10 mouse cellular contexts compared by ENCODE assay signal in genomic region chr11:94978178-94978915, GRCm38 (mm10). TPM values are rescaled to one million over a fixed set of nuclear protein-coding genes. Genes with fewer than 3 reads are reported as not detected.
DNase-seq lines count a peak whose midpoint lies in the region; ATAC-seq lines count a peak whose summit lies in the region.
"Had no signal": no experiment of that assay in that cellular context is flagged by ENCODE, and none has a peak within 500 bp of the region (broad histone marks: within the 10 kb centered on the region; RNA-seq: fewer than 3 reads in every experiment).

No protein-coding gene starts in this region.

- H3K9ac ChIP-seq in heart, embryonic 15.5 days, result no peak overlapping the region; the same call in 1 of the 2 replicates
- peak overlapping the region; percentile 55 for H3K9ac ChIP-seq in embryonic facial prominence, embryonic 11.5 days (replicated peaks; ENCODE audit: low read length)
- H3K9ac ChIP-seq in hindbrain, embryonic 11.5 days (ENCODE audit: low read depth, low read length), result peak overlapping the region; percentile 54

- DNase-seq in heart, adult 8-10 months (ENCODE audit: low spot score), result no peak
- DNase-seq in embryonic facial prominence, embryonic 11.5 days (ENCODE audit: low spot score), result no peak
- DNase-seq in hindbrain, embryonic 11.5 days (ENCODE audit: low spot score), result no peak
- no peak for DNase-seq in midbrain, embryonic 10.5 days (ENCODE audit: low spot score)
- no peak for DNase-seq in retina, postnatal 1 day
- no peak for DNase-seq in layer of hippocampus, postnatal 14 days (ENCODE audit: low spot score in 2 of 2)

- no peak for ATAC-seq in heart, embryonic 15.5 days (replicated peaks; ENCODE audit: insufficient number of reproducible peaks, insufficient read depth, low FRiP score, low read depth)
- peak; percentile 9; the same call in 1 of the 2 replicates for ATAC-seq in embryonic facial prominence, embryonic 11.5 days (replicated peaks; ENCODE audit: insufficient number of reproducible peaks, low FRiP score, low TSS enrichment, low read depth)
- peak; percentile 79 for ATAC-seq in hindbrain, embryonic 11.5 days (ENCODE audit: low FRiP score)
- ATAC-seq in CD4-positive, CD25-positive, alpha-beta regulatory T cell, adult 4 months, result no peak

- no peaks in the 10 kb centered on the region for H3K27me3 ChIP-seq in heart, embryonic 15.5 days
- H3K27me3 ChIP-seq in embryonic facial prominence, embryonic 11.5 days (ENCODE audit: control insufficient read depth, insufficient read depth, low read length), result no peaks in the 10 kb centered on the region
- H3K27me3 ChIP-seq in hindbrain, embryonic 11.5 days (ENCODE audit: control insufficient read depth, insufficient read depth, low read length), result no peaks in the 10 kb centered on the region
- no peaks in the 10 kb centered on the region for H3K27me3 ChIP-seq in midbrain, embryonic 10.5 days (ENCODE audit: low read depth, poor library complexity, severe bottlenecking)
- H3K27me3 ChIP-seq: Patski had no signal

- no peaks in the 10 kb centered on the region for H3K9me3 ChIP-seq in heart, embryonic 15.5 days (replicated peaks)
- H3K9me3 ChIP-seq in embryonic facial prominence, embryonic 11.5 days (replicated peaks; ENCODE audit: control insufficient read depth, low read length), result no peaks in the 10 kb centered on the region
- H3K9me3 ChIP-seq in hindbrain, embryonic 11.5 days (ENCODE audit: control insufficient read depth, low read length), result no peaks in the 10 kb centered on the region
- H3K9me3 ChIP-seq in midbrain, embryonic 10.5 days (replicated peaks), result no peaks in the 10 kb centered on the region

- H3K4me3 ChIP-seq in heart, embryonic 15.5 days, result peak overlapping the region; percentile 32
- H3K4me3 ChIP-seq in embryonic facial prominence, embryonic 11.5 days (ENCODE audit: low read depth, low read length), result no peak overlapping the region; the same call in 1 of the 2 replicates
- peak overlapping the region; percentile 14; the same call in 1 of the 2 replicates for H3K4me3 ChIP-seq in hindbrain, embryonic 11.5 days (ENCODE audit: low read depth, low read length)
- peak overlapping the region; percentile 39 for H3K4me3 ChIP-seq in midbrain, embryonic 10.5 days

- H3K4me2 ChIP-seq in heart, embryonic 15.5 days, result peak overlapping the region; percentile 58
- peak overlapping the region; percentile 25; the same call in 1 of the 2 replicates for H3K4me2 ChIP-seq in embryonic facial prominence, embryonic 11.5 days (ENCODE audit: low read depth, low read length)
- peak overlapping the region; percentile 25 for H3K4me2 ChIP-seq in hindbrain, embryonic 11.5 days (replicated peaks; ENCODE audit: low read depth, low read length)

- 39% methylated on average over 9 of the region's 9 CpGs for WGBS in heart, embryonic 15.5 days
- 51% methylated on average over 9 of the region's 9 CpGs for WGBS in embryonic facial prominence, embryonic 11.5 days
- 50% methylated on average over 9 of the region's 9 CpGs for WGBS in hindbrain, embryonic 11.5 days
- WGBS in midbrain, embryonic 10.5 days, result 54% methylated on average over 9 of the region's 9 CpGs

- no peaks in the 10 kb centered on the region for H3K36me3 ChIP-seq in heart, embryonic 15.5 days
- H3K36me3 ChIP-seq in embryonic facial prominence, embryonic 11.5 days (replicated peaks; ENCODE audit: control insufficient read depth, insufficient read depth, low read depth, low read length), result no peaks in the 10 kb centered on the region
- no peaks in the 10 kb centered on the region for H3K36me3 ChIP-seq in hindbrain, embryonic 11.5 days (ENCODE audit: control insufficient read depth, insufficient read depth, low read length)
- H3K36me3 ChIP-seq in midbrain, embryonic 10.5 days, result no peaks in the 10 kb centered on the region

- H3K4me1 ChIP-seq in heart, embryonic 15.5 days (replicated peaks), result peaks cover 57% of the 10 kb centered on the region
- H3K4me1 ChIP-seq in embryonic facial prominence, embryonic 11.5 days (ENCODE audit: control insufficient read depth, insufficient read depth, low read length), result 0 out of 2 replicates have a peak, but pooled peaks cover 3% of the 10 kb centered on the region
- no peaks in the 10 kb centered on the region; the same call in 1 of the 2 replicates for H3K4me1 ChIP-seq in hindbrain, embryonic 11.5 days (replicated peaks; ENCODE audit: control insufficient read depth, insufficient read depth, low read length)
- peaks cover 28% of the 10 kb centered on the region for H3K4me1 ChIP-seq in midbrain, embryonic 10.5 days

- peak overlapping the region; percentile 51; the same call in 1 of the 2 replicates for H3K27ac ChIP-seq in heart, embryonic 15.5 days
- H3K27ac ChIP-seq in embryonic facial prominence, embryonic 11.5 days (replicated peaks; ENCODE audit: low read depth, low read length), result peak overlapping the region; percentile 25; the same call in 1 of the 2 replicates
- H3K27ac ChIP-seq in hindbrain, embryonic 11.5 days (ENCODE audit: low read depth, low read length), result peak overlapping the region; percentile 86
- H3K27ac ChIP-seq in midbrain, embryonic 10.5 days (replicated peaks), result peak overlapping the region; percentile 89

RNA-seq across cellular contexts. Expression of gene Sgca, which starts 2.2 kb away (rescaled TPM):
- polyA plus RNA-seq in heart, embryonic 15.5 days (2015; fragmentation: Nextera tagmentation; extraction: Ambion mirVana), result 22.1 and 24.7 TPM in 2 replicates
- total RNA-seq in heart, adult 8-10 months (2022), result 100 to 1,000 TPM; 202 to 221 (median 208) TPM
- polyA plus RNA-seq in embryonic facial prominence, embryonic 11.5 days (2014; fragmentation: Nextera tagmentation; extraction: Ambion mirVana), result 0.38 and 0.84 TPM in 2 replicates
- polyA plus RNA-seq in hindbrain, embryonic 11.5 days (2014; fragmentation: Nextera tagmentation; extraction: Ambion mirVana), result 0.11 and 0.29 TPM in 2 replicates
- 0.20 TPM in 1 of 2 replicates, not detected in the other for polyA plus RNA-seq in midbrain, embryonic 10.5 days (2016; fragmentation: Nextera tagmentation; extraction: Ambion mirVana)
- polyA plus RNA-seq in CD4-positive, CD25-positive, alpha-beta regulatory T cell, adult 4 months (2017; shearing (Covaris generic)), result not detected
- under 1 TPM; 0.95 to 0.99 TPM for total RNA-seq in layer of hippocampus, postnatal 14 days (2021)

RNA-seq across cellular contexts. Expression of gene Hils1, which starts 11.0 kb away (rescaled TPM):
- 0.15 and 0.22 TPM in 2 replicates for polyA plus RNA-seq in heart, embryonic 15.5 days (2015; fragmentation: Nextera tagmentation; extraction: Ambion mirVana)
- not detected for total RNA-seq in heart, adult 8-10 months (2022)
- not detected in 2 replicates for polyA plus RNA-seq in embryonic facial prominence, embryonic 11.5 days (2014; fragmentation: Nextera tagmentation; extraction: Ambion mirVana)
- polyA plus RNA-seq in hindbrain, embryonic 11.5 days (2014; fragmentation: Nextera tagmentation; extraction: Ambion mirVana), result not detected in 2 replicates
- polyA plus RNA-seq in midbrain, embryonic 10.5 days (2016; fragmentation: Nextera tagmentation; extraction: Ambion mirVana), result not detected in 2 replicates
- polyA plus RNA-seq in CD4-positive, CD25-positive, alpha-beta regulatory T cell, adult 4 months (2017; shearing (Covaris generic)), result not detected
- total RNA-seq in layer of hippocampus, postnatal 14 days (2021), result not detected
- polyA plus RNA-seq: lung, adult 2 months; Patski had no signal

RNA-seq across cellular contexts. Expression of gene Ppp1r9b, which starts 12.5 kb away (rescaled TPM):
- polyA plus RNA-seq in heart, embryonic 15.5 days (2015; fragmentation: Nextera tagmentation; extraction: Ambion mirVana), result 5.0 and 6.6 TPM in 2 replicates
- total RNA-seq in heart, adult 8-10 months (2022), result 10 to 100 TPM; 43.9 to 47.4 (median 45.6) TPM
- 9.9 and 10.5 TPM in 2 replicates for polyA plus RNA-seq in embryonic facial prominence, embryonic 11.5 days (2014; fragmentation: Nextera tagmentation; extraction: Ambion mirVana)
- polyA plus RNA-seq in hindbrain, embryonic 11.5 days (2014; fragmentation: Nextera tagmentation; extraction: Ambion mirVana), result 12.4 and 16.2 TPM in 2 replicates
- polyA plus RNA-seq in midbrain, embryonic 10.5 days (2016; fragmentation: Nextera tagmentation; extraction: Ambion mirVana), result 8.6 and 9.0 TPM in 2 replicates
- polyA plus RNA-seq in CD4-positive, CD25-positive, alpha-beta regulatory T cell, adult 4 months (2017; shearing (Covaris generic)), result 10 to 100 TPM; 18.1 to 21.7 TPM
- 100 to 1,000 TPM; 705 to 706 TPM for total RNA-seq in layer of hippocampus, postnatal 14 days (2021)

RNA-seq across cellular contexts. Expression of gene Samd14, which starts 31.3 kb away (rescaled TPM):
- 8.0 and 13.2 TPM in 2 replicates for polyA plus RNA-seq in heart, embryonic 15.5 days (2015; fragmentation: Nextera tagmentation; extraction: Ambion mirVana)
- total RNA-seq in heart, adult 8-10 months (2022), result 1 to 10 TPM in 2 of 4 experiments, under 1 TPM in 2; 0.72 to 1.1 (median 0.96) TPM
- 31.1 and 33.9 TPM in 2 replicates for polyA plus RNA-seq in embryonic facial prominence, embryonic 11.5 days (2014; fragmentation: Nextera tagmentation; extraction: Ambion mirVana)
- polyA plus RNA-seq in hindbrain, embryonic 11.5 days (2014; fragmentation: Nextera tagmentation; extraction: Ambion mirVana), result 46.1 and 47.6 TPM in 2 replicates
- polyA plus RNA-seq in midbrain, embryonic 10.5 days (2016; fragmentation: Nextera tagmentation; extraction: Ambion mirVana), result 40.8 and 58.6 TPM in 2 replicates
- under 1 TPM; 0.87 to 0.94 TPM for polyA plus RNA-seq in CD4-positive, CD25-positive, alpha-beta regulatory T cell, adult 4 months (2017; shearing (Covaris generic))
- 10 to 100 TPM; 73.6 to 78.1 TPM for total RNA-seq in layer of hippocampus, postnatal 14 days (2021)

RNA-seq across cellular contexts. Expression of gene Col1a1, which starts 42.3 kb away (rescaled TPM):
- 825 and 1,122 TPM in 2 replicates for polyA plus RNA-seq in heart, embryonic 15.5 days (2015; fragmentation: Nextera tagmentation; extraction: Ambion mirVana)
- 10 to 100 TPM; 23.3 to 50.4 (median 39.8) TPM for total RNA-seq in heart, adult 8-10 months (2022)
- 93.8 and 109 TPM in 2 replicates for polyA plus RNA-seq in embryonic facial prominence, embryonic 11.5 days (2014; fragmentation: Nextera tagmentation; extraction: Ambion mirVana)
- polyA plus RNA-seq in hindbrain, embryonic 11.5 days (2014; fragmentation: Nextera tagmentation; extraction: Ambion mirVana), result 122 and 135 TPM in 2 replicates
- polyA plus RNA-seq in midbrain, embryonic 10.5 days (2016; fragmentation: Nextera tagmentation; extraction: Ambion mirVana), result 85.4 and 177 TPM in 2 replicates
- polyA plus RNA-seq in CD4-positive, CD25-positive, alpha-beta regulatory T cell, adult 4 months (2017; shearing (Covaris generic)), result under 1 TPM in 1 of 2 experiments, not detected in 1; 0.09 TPM
- total RNA-seq in layer of hippocampus, postnatal 14 days (2021), result 10 to 100 TPM; 39.7 to 59.5 TPM

Comparison
In these comparisons a context has a peak if more than half of its experiments do, and no peak if none do; other contexts are left out.
1. ATAC-seq: peak in embryonic facial prominence, embryonic 11.5 days (single experiment) and hindbrain, embryonic 11.5 days (single experiment); none in heart, embryonic 15.5 days (single experiment) and CD4-positive, CD25-positive, alpha-beta regulatory T cell, adult 4 months (single experiment).
2. H3K27ac ChIP-seq: peak in every context shown above with its lines; median percentile 89 in midbrain, embryonic 10.5 days; 86 in hindbrain, embryonic 11.5 days; 51 in heart, embryonic 15.5 days; 25 in embryonic facial prominence, embryonic 11.5 days.
3. RNA of gene Sgca, which starts 2.2 kb away (polyA plus RNA-seq): 22.1 to 24.7 TPM in heart, embryonic 15.5 days; 0.38 to 0.84 TPM in embryonic facial prominence, embryonic 11.5 days, 0.20 TPM in midbrain, embryonic 10.5 days, 0.11 to 0.29 TPM in hindbrain, embryonic 11.5 days and not detected in CD4-positive, CD25-positive, alpha-beta regulatory T cell, adult 4 months; every median in the first group is over 10 times any median in the second.
4. Peak in every context shown above with its lines, with median percentiles within 50 percentile points of each other: H3K4me2 ChIP-seq.